Mouse (Mus musculus) forebrain, postnatal 0 days (tissue): Measurements from ENCODE around the gene Lyz1. TPM values are rescaled to one million over a fixed set of nuclear protein-coding genes. Genes with fewer than 3 reads are reported as not detected.
A peak's percentile ranks its signal among the peaks of the same experiment; 100 is the strongest.

Experiments
- ATAC-seq: fragments of 200-750 bp; cut with Nextera tagmentation; 2 replicates; pipeline ENCODE4 v1.8.0; 2017; ENCODE audit warnings: mild to moderate bottlenecking, moderate library complexity
- DNase-seq: peaks from one replicate; pipeline ENCODE4 v3.0.0-alpha.2; 2015
- H3K27ac ChIP-seq: fragments of 300-500 bp; sonication (generic); 2 replicates; pipeline ENCODE4 v1.5.1; 2014; ENCODE audit warnings: low read depth, mild to moderate bottlenecking, antibody characterized with exemption, low read length, moderate library complexity, mixed read lengths
- H3K27me3 ChIP-seq: fragments of 300-500 bp; sonication (generic); 2 replicates; pipeline ENCODE4 v1.6.1; 2014; ENCODE audit warnings: mild to moderate bottlenecking, low read length, mixed read lengths; ENCODE audit not compliant: insufficient read depth
- H3K36me3 ChIP-seq: fragments of 300-500 bp; sonication (generic); 2 replicates; pipeline ENCODE4 v1.6.1; 2014; ENCODE audit warnings: mild to moderate bottlenecking, moderate library complexity; ENCODE audit not compliant: insufficient read depth
- H3K4me1 ChIP-seq: fragments of 300-500 bp; sonication (generic); 2 replicates; pipeline ENCODE4 v1.6.1; 2014; ENCODE audit warnings: antibody characterized with exemption; ENCODE audit not compliant: insufficient read depth
- H3K4me2 ChIP-seq: fragments of 300-500 bp; sonication (generic); 2 replicates; pipeline ENCODE4 v1.6.1; 2014; ENCODE audit warnings: low read depth, mild to moderate bottlenecking, moderate library complexity
- H3K4me3 ChIP-seq: fragments of 300-500 bp; sonication (generic); 2 replicates; pipeline ENCODE4 v1.5.1; 2014; ENCODE audit warnings: low read depth, low read length, mixed read lengths
- H3K9ac ChIP-seq: fragments of 300-500 bp; sonication (generic); 2 replicates; pipeline ENCODE4 v1.6.1; 2014; ENCODE audit warnings: mild to moderate bottlenecking
- H3K9me3 ChIP-seq: fragments of 300-500 bp; sonication (generic); 2 replicates; pipeline ENCODE4 v1.6.1; 2016; ENCODE audit warnings: low read length
- CTCF ChIP-seq: sonication (generic); IDR thresholded peaks from 2 replicates; pipeline ENCODE4 v1.5.1; 2016; ENCODE audit warnings: antibody characterized with exemption, control low read depth, low read depth
- WGBS: fragments of 180-500 bp; shearing (Covaris S2); extraction: QIAGEN DNeasy Blood & Tissue Kit; methylation state at CpG from one replicate; pipeline ENCODE4 v1.1.7; 2014; 5-methylcytosine and 5-hydroxymethylcytosine counted together
- polyA plus RNA-seq: library from polyadenylated mRNA; unstranded; fragments of >200 nt; fragmentation: Nextera tagmentation; extraction: Ambion mirVana; gene quantifications from 2 replicates; pipeline ENCODE4 v1.2.1, GENCODE M21; 2015
- total RNA-seq: library from RNA; depleted of rRNA; stranded (reverse); fragments of >200 nt; gene quantifications from 2 replicates; pipeline ENCODE4 v1.2.3, GENCODE M21; 2014; rRNA removed

Gene Lyz1
- total RNA-seq = not detected in 2 replicates
- polyA plus RNA-seq = 0.16 TPM in 1 of 2 replicates, not detected in the other

DNA sequence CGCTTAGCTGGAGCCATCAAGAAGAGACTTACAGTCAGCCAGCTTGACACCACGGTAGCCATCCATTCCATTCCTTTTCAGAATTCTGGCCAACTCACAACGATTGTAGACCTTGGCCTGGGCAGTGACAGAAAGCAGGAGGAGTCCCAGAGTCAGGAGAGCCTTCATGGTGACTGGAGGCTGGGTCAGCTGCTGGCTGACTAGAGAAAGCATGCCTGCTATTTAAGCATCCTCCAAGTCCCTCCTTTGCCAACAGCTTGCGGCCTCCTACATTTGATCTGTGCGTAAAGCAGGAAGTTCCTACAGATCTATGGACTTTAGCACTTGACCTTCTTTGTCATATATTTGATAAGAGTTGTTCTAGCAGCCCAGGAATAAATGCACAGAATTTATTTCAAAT, at the start of gene Lyz1:
Lyz1 (minus strand) TSS at position 198 of the 400 bp plus-strand sequence.
- no peaks in the 10 kb centered on the region for H3K9me3 ChIP-seq
- no peak within 1 kb of the TSS for H3K4me3 ChIP-seq
- H3K36me3 ChIP-seq = no peaks in the 10 kb centered on the region
- no peaks in the 10 kb centered on the region for H3K4me1 ChIP-seq
- no peak within 1 kb of the TSS for H3K4me2 ChIP-seq
- 84% methylated on average over 5 of the region's 5 CpGs for WGBS
- H3K27ac ChIP-seq = no peak within 1 kb of the TSS
- no peaks in the 10 kb centered on the region for H3K27me3 ChIP-seq
- DNase-seq = no peak
- ATAC-seq = no peak
- no peak for TF ChIP-seq CTCF
- no peak within 1 kb of the TSS for H3K9ac ChIP-seq

DNA sequence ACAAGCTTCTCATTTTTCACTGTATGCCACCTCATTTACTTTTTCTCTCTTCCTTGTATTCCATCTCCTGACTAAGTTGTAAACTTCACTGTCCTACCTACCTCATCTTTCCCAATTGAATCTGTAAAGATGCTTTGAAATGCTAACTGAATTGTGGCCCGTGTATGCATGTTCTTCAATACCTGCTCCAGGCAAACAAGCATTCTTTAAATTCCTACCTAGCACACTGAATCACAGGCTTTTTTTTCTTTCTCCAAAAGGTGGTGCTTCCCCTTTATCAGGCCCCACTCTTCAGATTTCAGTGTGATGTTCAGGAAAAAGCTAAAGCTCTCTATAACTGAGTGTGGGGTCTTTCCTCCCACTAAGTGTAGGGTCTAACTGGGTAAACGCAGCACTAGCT, 49.7 kb upstream of the Lyz1 start:
- Histone ChIP-seq H3K36me3 (no peaks in the 10 kb centered on the region), H3K4me3 (no peak overlapping the region), H3K9ac (no peak overlapping the region), H3K4me1 (no peaks in the 10 kb centered on the region), H3K9me3 (no peaks in the 10 kb centered on the region), H3K27ac (no peak overlapping the region), H3K27me3 (no peaks in the 10 kb centered on the region), H3K4me2 (no peak overlapping the region)
- ATAC-seq (no peak), DNase-seq (no peak)
- 69% methylated on average over 2 of the region's 2 CpGs for WGBS
- TF ChIP-seq CTCF = no peak

DNA sequence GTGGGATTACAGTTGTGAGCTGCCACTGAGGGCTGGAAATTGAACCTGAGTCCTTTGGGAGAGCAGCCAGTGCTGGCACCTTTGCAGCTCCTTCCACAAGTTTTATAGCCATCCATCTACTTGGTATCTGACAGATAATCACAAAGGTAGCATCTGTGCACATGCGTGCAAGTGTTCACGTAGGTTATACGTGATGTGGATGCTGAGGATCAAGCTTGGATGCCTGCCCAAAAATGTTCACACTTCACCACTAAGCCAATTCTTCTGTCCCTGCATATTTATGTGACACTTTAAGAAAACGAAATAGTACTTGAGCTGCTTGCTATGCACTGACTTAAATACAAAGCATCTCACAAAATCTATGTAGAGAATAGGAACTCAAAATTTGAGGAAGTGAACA, 48.4 kb upstream of the Lyz1 start:
- Histone ChIP-seq H3K9me3 (no peaks in the 10 kb centered on the region), H3K27me3 (no peaks in the 10 kb centered on the region), H3K9ac (no peak overlapping the region), H3K4me3 (no peak overlapping the region), H3K4me1 (no peaks in the 10 kb centered on the region), H3K36me3 (no peaks in the 10 kb centered on the region), H3K27ac (no peak overlapping the region), H3K4me2 (no peak overlapping the region)
- ATAC-seq (peak; percentile 25), DNase-seq (peak; percentile 24)
- whole genome bisulfite sequencing = 48% methylated on average over 4 of the region's 4 CpGs
- TF ChIP-seq CTCF = no peak

DNA sequence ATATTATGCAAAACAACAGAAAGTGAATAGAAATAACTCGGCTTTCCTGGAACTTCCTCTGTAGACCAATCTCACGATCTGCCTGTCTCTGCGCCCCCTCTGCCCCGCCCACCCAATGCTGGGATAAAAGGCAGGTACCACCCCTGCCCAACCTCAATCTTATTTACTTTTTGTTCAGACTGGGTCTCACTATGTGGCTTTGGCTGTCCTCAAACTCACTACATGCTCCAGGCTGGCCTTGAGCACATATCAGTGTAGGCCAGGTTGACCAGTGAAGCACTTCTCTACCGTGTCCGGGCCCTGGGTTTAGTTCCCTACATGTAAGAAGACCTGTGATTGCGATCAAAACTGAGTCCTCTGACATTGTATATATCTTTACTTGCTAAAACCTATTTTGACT, 46.6 kb upstream of the Lyz1 start:
- no peaks in the 10 kb centered on the region for H3K36me3 ChIP-seq
- no peak overlapping the region for H3K4me3 ChIP-seq
- no peaks in the 10 kb centered on the region for H3K4me1 ChIP-seq
- TF ChIP-seq CTCF = no peak
- H3K9ac ChIP-seq = no peak overlapping the region
- no peak overlapping the region for H3K27ac ChIP-seq
- WGBS = 80% methylated on average over 7 of the region's 7 CpGs
- H3K9me3 ChIP-seq = no peaks in the 10 kb centered on the region
- DNase-seq = no peak
- ATAC-seq = no peak
- no peak overlapping the region for H3K4me2 ChIP-seq
- H3K27me3 ChIP-seq = no peaks in the 10 kb centered on the region

DNA sequence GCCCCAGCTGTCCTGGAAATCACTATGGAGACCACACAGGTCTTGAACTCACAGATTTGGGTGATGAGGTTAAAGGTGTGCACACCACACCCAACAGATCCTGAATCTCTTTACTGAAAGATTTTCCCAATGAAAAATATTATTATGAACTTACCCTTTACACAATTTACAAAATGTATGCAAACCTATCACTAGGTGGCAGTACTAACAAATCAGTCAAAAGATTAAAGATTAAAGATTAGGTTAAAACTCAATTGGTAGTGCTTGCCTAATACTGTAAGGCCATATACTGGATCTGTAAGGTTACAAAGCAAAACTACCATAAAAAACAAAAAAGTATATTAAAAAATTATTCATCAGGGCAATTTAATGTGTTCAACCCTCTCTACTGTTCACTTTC, 45.3 kb upstream of the Lyz1 start:
- no peaks in the 10 kb centered on the region for H3K9me3 ChIP-seq
- no peaks in the 10 kb centered on the region for H3K27me3 ChIP-seq
- no peak overlapping the region for H3K4me3 ChIP-seq
- no peak; the same call in 1 of the 2 replicates for TF ChIP-seq CTCF
- DNase-seq = no peak
- no peak overlapping the region for H3K9ac ChIP-seq
- H3K27ac ChIP-seq = no peak overlapping the region
- H3K4me2 ChIP-seq = no peak overlapping the region
- no peaks in the 10 kb centered on the region for H3K4me1 ChIP-seq
- no peaks in the 10 kb centered on the region for H3K36me3 ChIP-seq
- no peak for ATAC-seq

DNA sequence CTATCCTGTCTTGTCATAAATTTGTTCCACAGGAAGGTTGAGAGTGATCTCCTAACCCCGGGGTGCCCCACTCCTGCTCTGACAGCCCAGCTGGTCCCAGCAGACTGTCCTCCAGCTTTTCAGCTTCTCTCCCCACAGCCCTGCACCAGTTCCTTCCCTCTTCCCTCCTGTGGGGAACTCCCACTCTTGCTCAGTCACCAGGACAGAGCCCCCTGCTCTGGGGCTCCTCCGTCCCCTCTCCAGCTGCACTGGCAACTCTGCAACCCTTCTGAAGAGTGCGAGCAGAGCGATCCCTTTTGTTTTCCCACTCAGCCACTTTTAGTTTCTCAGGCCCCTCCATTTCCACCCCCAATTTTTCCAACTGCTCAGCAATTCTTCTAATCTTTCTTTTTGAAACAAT, 43.0 kb upstream of the Lyz1 start:
- no peaks in the 10 kb centered on the region for H3K36me3 ChIP-seq
- DNase-seq (no peak), ATAC-seq (peak; percentile 47)
- no peak overlapping the region for H3K4me2 ChIP-seq
- WGBS = 24% methylated on average over 4 of the region's 4 CpGs
- no peaks in the 10 kb centered on the region for H3K4me1 ChIP-seq
- no peaks in the 10 kb centered on the region for H3K27me3 ChIP-seq
- H3K27ac ChIP-seq = no peak overlapping the region
- H3K9ac ChIP-seq = no peak overlapping the region
- no peak overlapping the region for H3K4me3 ChIP-seq
- no peak for TF ChIP-seq CTCF
- no peaks in the 10 kb centered on the region for H3K9me3 ChIP-seq

DNA sequence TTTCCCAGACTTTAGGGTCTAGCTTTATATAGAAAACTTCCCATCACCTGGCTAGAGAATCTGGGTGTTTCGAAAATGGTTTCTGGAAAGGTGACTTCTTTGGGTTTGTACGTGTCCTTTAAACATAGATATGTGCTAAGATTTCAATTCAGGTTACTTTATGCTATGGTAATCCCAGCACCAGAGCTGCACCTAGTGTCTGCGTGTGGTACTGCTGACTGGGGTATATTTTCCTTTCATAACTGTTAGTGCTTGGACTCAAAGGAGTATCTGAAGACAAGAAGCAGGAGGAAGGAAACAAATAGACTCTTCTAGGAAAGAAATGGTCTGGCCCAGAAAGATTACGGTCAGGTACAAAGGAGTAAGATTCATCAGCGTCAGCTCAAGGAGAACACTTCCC, 37.9 kb upstream of the Lyz1 start:
- WGBS = 76% methylated on average over 5 of the region's 5 CpGs
- no peak overlapping the region for H3K4me3 ChIP-seq
- H3K27me3 ChIP-seq = no peaks in the 10 kb centered on the region
- H3K4me1 ChIP-seq = no peaks in the 10 kb centered on the region
- peak; percentile 55 for TF ChIP-seq CTCF
- no peak overlapping the region for H3K4me2 ChIP-seq
- H3K27ac ChIP-seq = no peak overlapping the region
- DNase-seq = no peak
- H3K9ac ChIP-seq = no peak overlapping the region
- no peaks in the 10 kb centered on the region for H3K9me3 ChIP-seq
- H3K36me3 ChIP-seq = no peaks in the 10 kb centered on the region
- no peak for ATAC-seq

DNA sequence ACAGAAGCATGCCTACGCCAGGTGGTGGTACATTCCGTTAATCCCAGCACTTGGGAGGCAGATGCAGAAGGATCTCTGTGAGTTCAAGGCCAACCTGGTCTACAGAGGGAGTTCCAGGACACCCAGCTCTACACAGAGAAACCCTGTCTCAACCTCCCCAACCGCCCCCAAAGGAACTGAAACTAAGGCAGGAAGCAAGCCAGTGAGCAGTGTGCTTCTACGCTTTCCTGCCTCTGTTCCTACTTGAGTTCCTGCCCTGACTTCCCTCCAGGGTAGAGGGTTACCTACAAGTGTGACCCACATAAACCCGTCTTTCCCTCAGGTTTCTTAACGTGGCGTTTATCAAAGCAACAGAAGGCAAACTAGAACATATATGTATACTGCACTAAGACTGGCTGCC, 31.1 kb upstream of the Lyz1 start:
- H3K36me3 ChIP-seq = no peaks in the 10 kb centered on the region
- H3K9ac ChIP-seq = no peak overlapping the region
- 95% methylated on average over 7 of the region's 7 CpGs for WGBS
- ATAC-seq (no peak), DNase-seq (no peak)
- no peak overlapping the region for H3K4me3 ChIP-seq
- no peak overlapping the region for H3K4me2 ChIP-seq
- no peak overlapping the region for H3K27ac ChIP-seq
- no peaks in the 10 kb centered on the region for H3K4me1 ChIP-seq
- no peak for TF ChIP-seq CTCF
- H3K9me3 ChIP-seq = no peaks in the 10 kb centered on the region
- no peaks in the 10 kb centered on the region for H3K27me3 ChIP-seq
